Comparison of ENCODE assay signal across 22 mouse cellular contexts in genomic region chr1:134336958-134337710, GRCm38 (mm10). TPM values are rescaled to one million over a fixed set of nuclear protein-coding genes. Genes with fewer than 3 reads are reported as not detected.
DNase-seq lines count a peak whose midpoint lies in the region; ATAC-seq lines count a peak whose summit lies in the region.
"Had no signal": no experiment of that assay in that cellular context is flagged by ENCODE, and none has a peak within 500 bp of the region (broad histone marks: within the 10 kb centered on the region; RNA-seq: fewer than 3 reads in every experiment).

No protein-coding gene starts in this region.

- DNase-seq in gastrocnemius, postnatal 10 days = peak; percentile 28
- no peak for DNase-seq in gastrocnemius, postnatal 36 days
- DNase-seq in heart, postnatal 36 days = no peak
- DNase-seq in thymus, postnatal 4 days = peak; percentile 33
- no peak for DNase-seq in thymus, adult 18-20 months
- DNase-seq in cerebellum, postnatal 25 days = peak; percentile 63 to 71
- DNase-seq in kidney, adult 8-10 months = no peak
- DNase-seq: kidney, adult 18-20 months; kidney, postnatal 14 days; retina, postnatal 1 day; right cerebral cortex, postnatal 4 days had no signal

- peak overlapping the region; percentile 8; the same call in 1 of the 2 replicates for H3K27ac ChIP-seq in heart, embryonic 16.5 days (ENCODE audit: low read length)
- H3K27ac ChIP-seq: embryonic facial prominence, embryonic 10.5 days; hindbrain, embryonic 15.5 days; limb, embryonic 12.5 days; liver, embryonic 14.5 days; midbrain, embryonic 15.5 days had no signal

- H3K9ac ChIP-seq in heart, embryonic 16.5 days (ENCODE audit: low read length) = peak overlapping the region; percentile 33; the same call in 1 of the 2 replicates
- H3K9ac ChIP-seq: forebrain, embryonic 15.5 days; hindbrain, embryonic 15.5 days; limb, embryonic 12.5 days; liver, embryonic 14.5 days; midbrain, embryonic 15.5 days had no signal

- H3K9me3 ChIP-seq in heart, embryonic 16.5 days (replicated peaks; ENCODE audit: control insufficient read depth, low read length) = no peaks in the 10 kb centered on the region
- H3K9me3 ChIP-seq: embryonic facial prominence, embryonic 10.5 days; forebrain, embryonic 15.5 days; hindbrain, embryonic 15.5 days; limb, embryonic 12.5 days; midbrain, embryonic 15.5 days had no signal

- H3K4me2 ChIP-seq in heart, embryonic 16.5 days (ENCODE audit: low read depth, low read length) = no peak overlapping the region
- H3K4me2 ChIP-seq: forebrain, embryonic 15.5 days; hindbrain, embryonic 15.5 days; limb, embryonic 12.5 days; midbrain, embryonic 15.5 days had no signal

- H3K4me3 ChIP-seq in heart, embryonic 16.5 days (ENCODE audit: low read length) = no peak overlapping the region
- H3K4me3 ChIP-seq: embryonic facial prominence, embryonic 10.5 days; forebrain, embryonic 15.5 days; hindbrain, embryonic 15.5 days; limb, embryonic 12.5 days; midbrain, embryonic 15.5 days had no signal

- intact Hi-C loops in gastrocnemius, postnatal 36 days (cut with DNase I) = loop anchor here (10.0 kb wide), 1 partner anchor 282 kb away; no protein-coding TSS in a partner anchor
- intact Hi-C loops in heart, postnatal 36 days (cut with DNase I) = no loop called here

- peaks cover 75% of the 10 kb centered on the region for H3K4me1 ChIP-seq in heart, embryonic 16.5 days (ENCODE audit: control insufficient read depth, insufficient read depth, low read length)

- H3K27me3 ChIP-seq in heart, embryonic 16.5 days (ENCODE audit: control insufficient read depth, insufficient read depth, low read length) = no peaks in the 10 kb centered on the region
- H3K27me3 ChIP-seq: forebrain, embryonic 15.5 days; hindbrain, embryonic 15.5 days; limb, embryonic 12.5 days; midbrain, embryonic 15.5 days had no signal

- no peak for ATAC-seq in heart, embryonic 16.5 days (replicated peaks; ENCODE audit: extremely low read depth, insufficient read depth, low FRiP score)
- ATAC-seq: forebrain, embryonic 15.5 days; midbrain, embryonic 15.5 days had no signal

- no peaks in the 10 kb centered on the region for H3K36me3 ChIP-seq in heart, embryonic 16.5 days (ENCODE audit: control insufficient read depth, insufficient read depth)
- H3K36me3 ChIP-seq: embryonic facial prominence, embryonic 10.5 days; forebrain, embryonic 15.5 days; hindbrain, embryonic 15.5 days; limb, embryonic 12.5 days; midbrain, embryonic 15.5 days had no signal

- WGBS in heart, embryonic 16.5 days = 47% methylated on average over 11 of the region's 11 CpGs

RNA-seq across cellular contexts. Expression of gene Ppfia4, which starts 4.4 kb away (rescaled TPM):
- 10 to 100 TPM; 11.2 to 13.7 TPM for total RNA-seq in gastrocnemius, postnatal 10 days (2021)
- 1 to 10 TPM in 1 of 2 experiments, under 1 TPM in 1; 0.99 to 1.2 TPM for total RNA-seq in gastrocnemius, postnatal 36 days (2021)
- 10.6 and 11.4 TPM in 2 replicates for polyA plus RNA-seq in heart, embryonic 16.5 days (2015; fragmentation: Nextera tagmentation; extraction: Ambion mirVana)
- total RNA-seq in heart, postnatal 36 days (2021) = 1 to 10 TPM; 1.4 to 1.6 TPM

RNA-seq across cellular contexts. Expression of gene Tmem183a, which starts 24.6 kb away (rescaled TPM):
- total RNA-seq in gastrocnemius, postnatal 10 days (2021) = 10 to 100 TPM; 17.2 to 18.5 TPM
- 10 to 100 TPM; 11.6 to 16.9 TPM for total RNA-seq in gastrocnemius, postnatal 36 days (2021)
- polyA plus RNA-seq in heart, embryonic 16.5 days (2015; fragmentation: Nextera tagmentation; extraction: Ambion mirVana) = 57.5 and 60.4 TPM in 2 replicates
- 10 to 100 TPM; 21.6 to 22.1 TPM for total RNA-seq in heart, postnatal 36 days (2021)

RNA-seq across cellular contexts. Expression of gene Myog, which starts 47.3 kb away (rescaled TPM):
- total RNA-seq in gastrocnemius, postnatal 10 days (2021) = 100 to 1,000 TPM; 135 to 142 TPM
- total RNA-seq in gastrocnemius, postnatal 36 days (2021) = 10 to 100 TPM; 20.1 to 20.9 TPM
- 2.0 and 3.3 TPM in 2 replicates for polyA plus RNA-seq in heart, embryonic 16.5 days (2015; fragmentation: Nextera tagmentation; extraction: Ambion mirVana)
- total RNA-seq in heart, postnatal 36 days (2021) = not detected
- total RNA-seq: layer of hippocampus, postnatal 10 days; megakaryocyte, adult 5-6 weeks had no signal
- polyA plus RNA-seq: gonadal fat pad, adult 2 months; hindbrain, embryonic 15.5 days had no signal

RNA-seq across cellular contexts. Expression of gene 4933406M09Rik, which starts 48.6 kb away (rescaled TPM):
- not detected for total RNA-seq in gastrocnemius, postnatal 10 days (2021)
- not detected for total RNA-seq in gastrocnemius, postnatal 36 days (2021)
- polyA plus RNA-seq in heart, embryonic 16.5 days (2015; fragmentation: Nextera tagmentation; extraction: Ambion mirVana) = not detected in 2 replicates
- total RNA-seq in heart, postnatal 36 days (2021) = not detected
- total RNA-seq: layer of hippocampus, postnatal 10 days; megakaryocyte, adult 5-6 weeks had no signal
- polyA plus RNA-seq: embryonic facial prominence, embryonic 10.5 days; forebrain, embryonic 15.5 days; gonadal fat pad, adult 2 months; hindbrain, embryonic 15.5 days; limb, embryonic 12.5 days; liver, embryonic 14.5 days; lung, embryonic 16.5 days; midbrain, embryonic 15.5 days had no signal

Comparison
In these comparisons a context has a peak if more than half of its experiments do, and no peak if none do; other contexts are left out.
1. DNase-seq: peak in gastrocnemius, postnatal 10 days (single experiment), thymus, postnatal 4 days (single experiment) and cerebellum, postnatal 25 days (2 of 2); none in gastrocnemius, postnatal 36 days (0 of 2), heart, postnatal 36 days (0 of 2), thymus, adult 18-20 months (0 of 2) and kidney, adult 8-10 months (0 of 2).
2. RNA of gene Ppfia4, which starts 4.4 kb away (total RNA-seq): 11.2 to 13.7 TPM in gastrocnemius, postnatal 10 days; 1.4 to 1.6 TPM in heart, postnatal 36 days and 0.99 to 1.2 TPM in gastrocnemius, postnatal 36 days; every median in the first group is over 4 times any median in the second.
3. RNA of gene Myog, which starts 47.3 kb away (total RNA-seq): 135 to 142 TPM in gastrocnemius, postnatal 10 days and 20.1 to 20.9 TPM in gastrocnemius, postnatal 36 days; not detected in heart, postnatal 36 days; every median in the first group is over 10 times any median in the second.